Mouse (Mus musculus) ES-E14 (cell line): ENCODE results near the gene Zbtb6. TPM values are rescaled to one million over a fixed set of nuclear protein-coding genes. Genes with fewer than 3 reads are reported as not detected.
A peak's percentile ranks its signal among the peaks of the same experiment; 100 is the strongest.

Experiments used
- DNase-seq: peaks from one replicate; pipeline ENCODE4 v3.0.0-alpha.2; 2013; ENCODE audit warnings: low read depth, low spot score
- H3K27ac ChIP-seq: 2 replicates; pipeline ENCODE4 v1.5.1; 2012; ENCODE audit warnings: low read depth, mild to moderate bottlenecking, low read length, moderate library complexity, mixed read lengths; ENCODE audit not compliant: poor library complexity, insufficient read depth, severe bottlenecking
- H3K36me3 ChIP-seq: 2 replicates; pipeline ENCODE4 v1.6.1; 2012; ENCODE audit warnings: mild to moderate bottlenecking, low read length, moderate library complexity, mixed read lengths; ENCODE audit not compliant: control insufficient read depth, poor library complexity, insufficient read depth, severe bottlenecking
- H3K4me1 ChIP-seq, 2 experiments: fragments of 150-350 bp in 1 of 2; sonication (generic) in 1 of 2; 2 replicates each; pipeline ENCODE4 v1.6.1; 2012; ENCODE audit warnings: low read length in 2 of 2, mild to moderate bottlenecking in 1 of 2, mixed read lengths in 1 of 2; ENCODE audit not compliant: control insufficient read depth in 2 of 2, insufficient read depth in 2 of 2, poor library complexity in 1 of 2
- H3K4me3 ChIP-seq, 2 experiments: fragments of 150-350 bp in 1 of 2; sonication (generic) in 1 of 2; 2 replicates each; pipeline ENCODE4 v1.5.1; 2012; ENCODE audit warnings: low read length in 2 of 2, low read depth in 1 of 2, mild to moderate bottlenecking in 1 of 2, mixed read lengths in 1 of 2; ENCODE audit not compliant: insufficient read depth in 1 of 2, poor library complexity in 1 of 2, severe bottlenecking in 1 of 2
- H3K9ac ChIP-seq: 2 replicates; pipeline ENCODE4 v1.6.1; 2012; ENCODE audit warnings: low read depth, mild to moderate bottlenecking, low read length, mixed read lengths; ENCODE audit not compliant: poor library complexity, insufficient read depth, severe bottlenecking
- H3K9me3 ChIP-seq: fragments of 150-350 bp; sonication (generic); 2 replicates; pipeline ENCODE4 v1.6.1; 2012; ENCODE audit warnings: low read depth, mild to moderate bottlenecking, low read length; ENCODE audit not compliant: control insufficient read depth, insufficient read depth
- CHD2 ChIP-seq: IDR thresholded peaks from 2 replicates; pipeline ENCODE4 v1.6.1; 2014; ENCODE audit warnings: mild to moderate bottlenecking, low read depth, low read length, inconsistent platforms
- HCFC1 ChIP-seq: IDR thresholded peaks from 2 replicates; pipeline ENCODE4 v1.6.1; 2012; ENCODE audit warnings: low read length, inconsistent platforms, borderline replicate concordance; ENCODE audit not compliant: insufficient read depth
- MAFK ChIP-seq: IDR thresholded peaks from 2 replicates; pipeline ENCODE4 v1.6.1; 2014; ENCODE audit warnings: mild to moderate bottlenecking, low read depth, low read length, inconsistent platforms; ENCODE audit not compliant: insufficient read depth
- ZC3H11A ChIP-seq: IDR thresholded peaks from 2 replicates; pipeline ENCODE4 v1.6.1; 2012; ENCODE audit warnings: low read depth, mild to moderate bottlenecking, inconsistent platforms, low read length, borderline replicate concordance
- ZNF384 ChIP-seq: IDR thresholded peaks from 2 replicates; pipeline ENCODE4 v1.6.1; 2012; ENCODE audit warnings: low read depth, low read length, inconsistent platforms
- in situ Hi-C, 2 experiments: fragments of 600-800 bp; cut with MboI; formaldehyde crosslinking; loops; one replicate each; pipeline ENCODE4 v1.15.1; 2025; ENCODE audit warnings: low sequenced_read_pairs in 2 of 2, inconsistent platforms in 1 of 2; ENCODE audit not compliant: unreplicated experiment in 2 of 2
- total RNA-seq: library from RNA; depleted of rRNA; stranded (reverse); fragments of 300-350 nt; gene quantifications from 2 replicates; pipeline ENCODE4 v1.2.3, GENCODE M21; 2012; rRNA removed

Zbtb6 gene
- total RNA-seq, result 8.0 and 10.8 TPM in 2 replicates

- peak within 1 kb of the TSS; percentile 62 for H3K27ac ChIP-seq
- peak within 1 kb of the TSS; percentile 93 for H3K9ac ChIP-seq
- peak; percentile 95 for DNase-seq
- TF ChIP-seq CHD2 (0 out of 2 replicates have a peak, but pooled peaks have one; percentile 22), MAFK (no peak)
- no peaks in the 10 kb centered on the region for H3K36me3 ChIP-seq
- in situ Hi-C loops, result no loop called here
- H3K4me3 ChIP-seq, result peak within 1 kb of the TSS; percentile 94 to 96
- no peaks in the 10 kb centered on the region for H3K9me3 ChIP-seq
- no peaks in the 10 kb centered on the region for H3K4me1 ChIP-seq
These were observed at the start of gene Zbtb6, which contains the start of the genes Zbtb26 and Rabgap1 for GRCm38 (mm10) chr2:37442611-37443591. Gene Zbtb6 (minus strand): TSS chr2:37443171. Gene Zbtb26 (minus strand): TSS chr2:37443135. Gene Rabgap1 (plus strand): TSS chr2:37443279.

- Histone ChIP-seq H3K27ac (no peak overlapping the region), H3K9me3 (no peaks in the 10 kb centered on the region), H3K36me3 (peaks cover 6% of the 10 kb centered on the region), H3K4me3 (no peak overlapping the region), H3K9ac (no peak overlapping the region), H3K4me1 (no peaks in the 10 kb centered on the region)
- TF ChIP-seq MAFK, result no peak
- TF ChIP-seq CHD2, result no peak
- TF ChIP-seq ZNF384, result no peak
- no peak for TF ChIP-seq ZC3H11A
- no peak for TF ChIP-seq HCFC1
- no peak for DNase-seq
- in situ Hi-C loops, result no loop called here
These were observed 46.0 kb upstream of the Zbtb6 start for GRCm38 (mm10) chr2:37488956-37489355.

- no peaks in the 10 kb centered on the region for H3K4me1 ChIP-seq
- H3K36me3 ChIP-seq, result peaks cover 7% of the 10 kb centered on the region
- no peaks in the 10 kb centered on the region for H3K9me3 ChIP-seq
- in situ Hi-C loops, result no loop called here
- no peak overlapping the region for H3K27ac ChIP-seq
- no peak overlapping the region for H3K4me3 ChIP-seq
- DNase-seq, result no peak
- no peak overlapping the region for H3K9ac ChIP-seq
- TF ChIP-seq HCFC1, result no peak
- TF ChIP-seq ZC3H11A, result no peak
- TF ChIP-seq ZNF384, result no peak
- no peak for TF ChIP-seq CHD2
- TF ChIP-seq MAFK, result no peak
These were observed 43.4 kb upstream of the Zbtb6 start for GRCm38 (mm10) chr2:37486408-37486807.

GRCm38 (mm10) chr2:37485370-37485769 lies 42.4 kb upstream of the Zbtb6 start:
- Histone ChIP-seq H3K4me1 (no peaks in the 10 kb centered on the region), H3K9ac (no peak overlapping the region), H3K9me3 (no peaks in the 10 kb centered on the region), H3K27ac (no peak overlapping the region), H3K4me3 (no peak overlapping the region), H3K36me3 (peaks cover 7% of the 10 kb centered on the region)
- peak; percentile 35 for DNase-seq
- in situ Hi-C loops, result no loop called here
- TF ChIP-seq ZNF384 (peak; percentile 68; the same call in 1 of the 2 replicates), CHD2 (no peak)
